Mouse (Mus musculus) macrophage (primary cell): ENCODE measurements around the gene Eif2b2. TPM values are rescaled to one million over a fixed set of nuclear protein-coding genes. Genes with fewer than 3 reads are reported as not detected.

Experiments
- H3K27ac ChIP-seq: fragments of 350-480 bp; formaldehyde crosslinking; 2 replicates; pipeline ENCODE4 v1.9.0; 2021
- H3K36me3 ChIP-seq: fragments of 350-480 bp; formaldehyde crosslinking; 2 replicates; pipeline ENCODE4 v1.9.0; 2021; ENCODE audit errors: inconsistent target
- H3K4me3 ChIP-seq: fragments of 350-480 bp; formaldehyde crosslinking; 2 replicates; pipeline ENCODE4 v1.9.0; 2021; ENCODE audit errors: inconsistent target
- H3K79me2 ChIP-seq: fragments of 350-480 bp; formaldehyde crosslinking; 2 replicates; pipeline ENCODE4 v1.9.0; 2021; ENCODE audit errors: inconsistent target
- WGBS: methylation state at CpG from one replicate; pipeline ENCODE4 v1.1.7; 2026; ENCODE audit warnings: inconsistent platforms; ENCODE audit not compliant: missing documents; 5-methylcytosine and 5-hydroxymethylcytosine counted together
- polyA plus RNA-seq: library from polyadenylated mRNA; stranded (reverse); fragments of 250-400 nt; gene quantifications from 3 replicates; pipeline ENCODE4 v1.2.4, GENCODE M21; 2018; ENCODE audit warnings: inconsistent platforms

Eif2b2 gene
- polyA plus RNA-seq, 1 experiment from 2014 or later: 95.7 TPM

DNA sequence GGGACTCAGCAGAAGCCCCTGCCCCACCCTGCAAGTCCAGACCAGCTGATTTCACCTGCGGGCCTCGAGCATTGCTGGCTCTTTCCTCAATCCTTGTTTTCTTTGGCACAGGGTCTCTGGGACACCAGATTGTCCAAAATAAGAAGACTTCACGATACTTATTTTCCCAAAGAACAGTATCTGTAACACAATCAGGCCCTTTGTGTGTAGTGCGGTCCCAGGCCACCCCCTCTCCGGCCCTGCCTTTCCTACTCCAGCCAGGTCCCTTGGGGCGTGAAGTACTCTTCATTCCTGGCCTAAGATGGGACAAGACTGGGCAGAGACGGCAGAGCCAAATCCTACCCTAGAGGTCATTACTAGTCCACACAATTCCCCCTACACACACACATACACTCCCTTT lies 17.1 kb upstream of the Eif2b2 start:
- Histone ChIP-seq H3K27ac (no peak overlapping the region), H3K36me3 (no peaks in the 10 kb centered on the region)
- WGBS: 97% methylated on average over 7 of the region's 7 CpGs

DNA sequence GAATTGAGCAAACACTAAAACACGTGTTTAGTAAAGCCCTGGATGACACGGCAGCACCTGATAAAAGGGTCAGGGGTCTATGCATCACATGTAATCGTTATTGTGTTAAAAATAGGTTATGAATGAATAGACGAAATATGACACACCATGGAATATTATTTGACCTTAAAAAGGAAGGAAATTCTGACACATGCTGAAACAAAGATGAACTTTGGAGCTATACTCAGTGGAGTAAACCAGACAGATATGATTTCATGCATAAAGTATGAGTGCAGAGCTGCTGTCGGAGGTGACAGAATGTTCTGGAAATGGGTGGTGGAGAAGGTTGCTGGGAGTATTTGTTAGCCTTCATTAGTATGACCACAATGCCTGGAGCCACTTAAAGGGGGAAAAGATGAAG lies 15.6 kb upstream of the Eif2b2 start:
- Histone ChIP-seq H3K4me3 (no peak overlapping the region), H3K36me3 (no peaks in the 10 kb centered on the region), H3K79me2 (no peaks in the 10 kb centered on the region), H3K27ac (no peak overlapping the region)
- 76% methylated on average over 5 of the region's 5 CpGs for WGBS

More for the DNA sequence above, 17.1 kb upstream of the Eif2b2 start:
- Histone ChIP-seq H3K79me2 (no peaks in the 10 kb centered on the region), H3K4me3 (no peak overlapping the region)

DNA sequence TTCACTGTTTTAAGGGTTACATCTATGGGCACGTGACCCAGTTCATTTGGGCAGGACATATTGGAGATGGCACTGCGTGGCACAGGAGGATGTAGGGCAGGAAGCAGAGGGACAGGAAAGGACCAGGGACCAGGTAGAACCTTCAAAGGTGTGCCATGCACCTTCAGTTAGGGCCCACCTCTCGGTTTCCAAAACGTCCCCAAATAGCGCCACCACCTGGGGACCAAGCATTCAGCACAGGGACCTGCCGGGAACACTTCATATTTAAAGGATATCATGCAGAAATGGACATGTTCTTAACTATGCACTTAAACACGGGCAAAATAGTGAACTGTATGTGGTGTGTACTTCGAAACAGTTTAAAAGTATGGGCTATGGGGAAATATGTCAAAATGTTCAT lies 15.2 kb upstream of the Eif2b2 start:
- WGBS: 62% methylated on average over 8 of the region's 8 CpGs

DNA sequence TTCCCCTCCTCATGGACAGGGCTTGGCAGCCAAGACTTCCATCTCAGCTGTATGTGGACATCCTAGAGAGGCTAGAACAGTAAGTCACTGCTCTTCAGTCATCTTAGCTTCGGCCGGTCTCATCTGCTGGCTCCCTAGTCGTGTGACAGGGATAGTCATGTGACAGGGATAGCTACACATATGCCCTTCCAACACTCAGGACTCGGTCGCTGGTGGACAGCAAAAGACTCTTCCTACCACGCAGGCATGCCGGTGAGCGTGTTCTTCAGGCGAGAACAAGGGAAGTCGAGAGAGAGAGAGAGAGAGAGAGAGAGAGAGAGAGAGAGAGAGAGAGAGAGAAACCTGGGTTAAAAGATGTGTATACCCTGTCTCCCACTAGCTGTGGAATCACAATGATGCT lies 13.9 kb upstream of the Eif2b2 start:
- Histone ChIP-seq H3K4me3 (no peak overlapping the region), H3K27ac (no peak overlapping the region), H3K36me3 (no peaks in the 10 kb centered on the region), H3K79me2 (no peaks in the 10 kb centered on the region)
- WGBS: 92% methylated on average over 5 of the region's 10 CpGs

More for the DNA sequence above, 15.2 kb upstream of the Eif2b2 start:
- Histone ChIP-seq H3K36me3 (no peaks in the 10 kb centered on the region), H3K4me3 (no peak overlapping the region), H3K27ac (no peak overlapping the region), H3K79me2 (no peaks in the 10 kb centered on the region)

DNA sequence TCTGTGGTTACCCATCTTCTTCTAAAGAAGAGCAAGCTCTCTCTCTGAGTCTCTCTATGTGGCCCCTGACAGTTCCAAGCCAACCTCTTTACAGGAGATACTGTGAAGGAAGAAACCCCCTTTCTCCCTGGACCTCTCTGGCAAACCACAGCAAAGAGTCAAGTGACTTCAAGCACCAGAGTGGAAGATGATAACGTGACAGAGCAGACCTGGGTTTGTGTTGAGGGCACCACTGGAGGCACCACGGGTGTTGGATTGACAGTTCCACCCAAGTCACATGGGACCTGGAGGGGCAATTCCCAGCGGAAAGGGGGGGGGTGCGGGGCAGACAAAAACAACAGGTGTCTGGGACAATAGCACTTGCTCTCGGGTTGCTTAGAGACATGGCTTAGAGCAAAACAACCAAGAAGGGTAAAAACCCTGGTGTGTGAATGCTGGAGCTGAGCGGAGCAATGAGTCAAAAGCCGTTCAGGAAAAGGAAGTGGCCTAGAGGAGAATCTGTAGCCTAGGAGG lies 10.5 kb upstream of the Eif2b2 start:
- no peak overlapping the region for H3K27ac ChIP-seq
- H3K4me3 ChIP-seq: no peak overlapping the region
- no peaks in the 10 kb centered on the region for H3K79me2 ChIP-seq
- H3K36me3 ChIP-seq: no peaks in the 10 kb centered on the region
- WGBS: 14% methylated on average over 7 of the region's 7 CpGs

DNA sequence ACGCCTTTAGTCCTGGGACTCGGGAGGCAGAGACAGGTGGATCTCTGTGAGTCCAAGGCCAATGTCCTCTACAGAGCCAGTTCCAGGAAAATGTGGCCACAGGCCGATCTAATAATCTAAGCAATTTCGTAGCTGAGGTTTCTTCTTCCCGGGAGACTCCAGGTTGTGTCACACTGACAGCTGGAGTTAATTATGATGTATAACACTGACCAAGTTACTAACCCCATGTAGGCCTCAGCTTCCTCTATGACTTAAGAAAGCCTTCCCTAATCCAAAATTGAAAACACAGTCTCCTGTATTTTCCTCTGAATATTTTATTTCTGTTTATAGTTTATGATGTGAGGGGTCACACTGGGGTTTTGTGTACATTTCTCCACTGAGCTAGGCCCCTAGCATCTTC lies 4.2 kb upstream of the Eif2b2 start:
- Histone ChIP-seq H3K27ac (no peak overlapping the region), H3K79me2 (peaks cover 6% of the 10 kb centered on the region), H3K36me3 (no peaks in the 10 kb centered on the region), H3K4me3 (no peak overlapping the region)
- WGBS: 91% methylated on average over 5 of the region's 5 CpGs

DNA sequence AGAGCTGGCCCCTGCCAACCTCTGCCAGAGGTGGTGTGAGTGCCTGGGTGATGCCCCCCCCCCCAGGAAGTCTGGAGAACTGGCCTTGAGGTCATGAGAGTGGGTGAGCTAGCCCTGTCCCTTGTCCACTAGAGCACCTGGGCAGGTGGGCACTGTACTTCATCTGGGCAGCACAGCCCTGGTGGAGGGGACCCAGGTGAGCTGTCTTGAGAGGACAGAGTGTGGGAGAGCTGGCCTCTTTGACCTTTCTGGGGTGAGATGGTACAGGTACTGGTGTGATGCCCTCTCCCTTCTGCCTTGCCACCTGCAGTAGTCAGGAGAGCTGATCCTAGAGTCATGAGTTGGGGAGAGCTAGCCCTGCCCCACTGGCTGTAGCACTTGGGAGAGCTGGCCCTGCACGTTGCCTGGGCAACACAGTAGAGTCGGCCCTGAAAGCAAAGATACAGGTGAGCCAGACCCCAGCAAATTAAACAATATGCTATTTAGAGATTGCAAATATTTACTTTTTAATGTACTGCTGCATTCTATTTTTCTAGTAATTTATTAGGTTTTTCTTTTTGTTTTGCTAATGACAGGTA lies 1.5 kb upstream of the Eif2b2 start:
- H3K36me3 ChIP-seq: peaks cover 9% of the 10 kb centered on the region; the same call in 1 of the 2 replicates
- peaks cover 16% of the 10 kb centered on the region for H3K79me2 ChIP-seq
- 94% methylated on average over 2 of the region's 2 CpGs for WGBS
- no peak overlapping the region for H3K4me3 ChIP-seq
- no peak overlapping the region for H3K27ac ChIP-seq

DNA sequence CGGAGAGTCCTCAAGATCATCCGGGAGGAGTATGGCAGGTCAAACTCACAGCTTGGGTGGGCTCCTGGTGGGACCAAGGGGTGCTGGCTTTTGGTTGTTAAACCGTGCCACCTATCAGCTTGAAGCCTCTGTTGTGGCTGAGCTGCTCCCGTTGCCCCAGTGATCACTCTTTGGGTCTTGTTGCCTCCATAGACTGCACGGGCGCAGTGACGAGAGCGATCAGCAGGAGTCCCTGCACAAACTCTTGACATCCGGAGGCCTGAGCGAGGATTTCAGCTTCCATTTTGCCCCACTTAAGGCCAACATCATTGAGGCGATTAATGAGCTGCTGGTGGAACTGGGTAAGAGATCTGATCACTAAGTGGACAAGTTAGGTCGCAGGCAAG lies 617 bp downstream of the Eif2b2 start:
- H3K27ac ChIP-seq: peak overlapping the region; percentile 13; the same call in 1 of the 2 replicates
- H3K79me2 ChIP-seq: peaks cover 16% of the 10 kb centered on the region
- 3% methylated on average over 12 of the region's 12 CpGs for WGBS
- peaks cover 30% of the 10 kb centered on the region for H3K36me3 ChIP-seq
- H3K4me3 ChIP-seq: peak overlapping the region; percentile 87

DNA sequence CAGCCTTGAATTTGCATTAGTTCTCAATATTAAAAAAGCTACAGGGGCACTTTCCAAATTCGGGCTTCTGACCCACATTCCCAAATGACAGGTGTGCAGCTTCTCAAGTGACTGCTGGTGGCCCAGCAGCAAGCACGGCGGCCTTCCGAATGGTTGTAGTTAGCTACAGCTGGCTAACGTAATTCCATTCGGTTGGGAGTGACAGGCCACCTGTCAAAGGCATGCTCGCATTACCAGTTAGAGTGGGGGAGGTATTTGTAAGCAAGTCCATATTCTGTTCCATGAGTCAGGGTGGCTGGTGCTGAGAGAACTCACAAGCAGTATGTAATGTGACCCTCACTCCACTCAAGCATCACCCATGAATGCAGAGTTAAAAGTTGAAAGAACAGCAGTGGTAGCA lies 7.9 kb downstream of the Eif2b2 start:
- Histone ChIP-seq H3K27ac (no peak overlapping the region), H3K4me3 (no peak overlapping the region), H3K36me3 (peaks cover 44% of the 10 kb centered on the region), H3K79me2 (no peaks in the 10 kb centered on the region)
- 92% methylated on average over 7 of the region's 7 CpGs for WGBS

DNA sequence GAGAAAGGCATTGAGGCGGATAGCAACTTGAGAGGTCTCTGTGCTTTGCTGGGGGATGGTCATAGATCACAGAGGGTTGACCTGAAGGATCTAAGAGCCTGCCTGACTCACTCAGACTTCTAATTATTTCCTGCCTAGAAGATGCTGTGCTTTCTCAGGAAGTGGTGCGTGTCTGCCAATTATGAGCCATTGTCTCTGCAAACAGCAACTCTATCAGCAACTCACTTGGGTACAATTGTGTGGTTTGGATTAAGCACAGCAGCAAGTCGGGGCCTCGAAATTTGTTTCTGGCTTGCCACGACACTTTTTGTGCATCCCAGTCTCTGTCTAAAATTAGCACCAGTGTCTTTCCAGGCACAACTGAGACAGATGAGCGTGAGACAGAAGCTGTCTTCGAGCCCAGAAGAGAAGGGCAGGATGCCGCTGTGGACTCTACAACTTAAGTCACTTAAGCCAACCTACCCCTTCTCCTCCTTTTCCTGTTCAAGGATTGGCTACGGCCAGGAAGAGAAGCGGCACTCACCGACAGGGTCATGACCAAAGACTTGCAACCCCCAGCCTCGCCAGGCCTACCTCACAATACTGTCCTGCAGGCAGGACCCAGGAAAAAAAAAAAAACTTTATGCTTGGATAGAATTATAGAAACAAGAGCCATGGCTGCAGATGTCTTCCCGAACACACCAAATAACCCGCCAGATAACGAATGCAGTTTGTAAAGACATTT lies 8.8 kb downstream of the Eif2b2 start:
- no peak overlapping the region for H3K27ac ChIP-seq
- no peaks in the 10 kb centered on the region for H3K79me2 ChIP-seq
- no peak overlapping the region for H3K4me3 ChIP-seq
- H3K36me3 ChIP-seq: peaks cover 36% of the 10 kb centered on the region
- 84% methylated on average over 15 of the region's 15 CpGs for WGBS

DNA sequence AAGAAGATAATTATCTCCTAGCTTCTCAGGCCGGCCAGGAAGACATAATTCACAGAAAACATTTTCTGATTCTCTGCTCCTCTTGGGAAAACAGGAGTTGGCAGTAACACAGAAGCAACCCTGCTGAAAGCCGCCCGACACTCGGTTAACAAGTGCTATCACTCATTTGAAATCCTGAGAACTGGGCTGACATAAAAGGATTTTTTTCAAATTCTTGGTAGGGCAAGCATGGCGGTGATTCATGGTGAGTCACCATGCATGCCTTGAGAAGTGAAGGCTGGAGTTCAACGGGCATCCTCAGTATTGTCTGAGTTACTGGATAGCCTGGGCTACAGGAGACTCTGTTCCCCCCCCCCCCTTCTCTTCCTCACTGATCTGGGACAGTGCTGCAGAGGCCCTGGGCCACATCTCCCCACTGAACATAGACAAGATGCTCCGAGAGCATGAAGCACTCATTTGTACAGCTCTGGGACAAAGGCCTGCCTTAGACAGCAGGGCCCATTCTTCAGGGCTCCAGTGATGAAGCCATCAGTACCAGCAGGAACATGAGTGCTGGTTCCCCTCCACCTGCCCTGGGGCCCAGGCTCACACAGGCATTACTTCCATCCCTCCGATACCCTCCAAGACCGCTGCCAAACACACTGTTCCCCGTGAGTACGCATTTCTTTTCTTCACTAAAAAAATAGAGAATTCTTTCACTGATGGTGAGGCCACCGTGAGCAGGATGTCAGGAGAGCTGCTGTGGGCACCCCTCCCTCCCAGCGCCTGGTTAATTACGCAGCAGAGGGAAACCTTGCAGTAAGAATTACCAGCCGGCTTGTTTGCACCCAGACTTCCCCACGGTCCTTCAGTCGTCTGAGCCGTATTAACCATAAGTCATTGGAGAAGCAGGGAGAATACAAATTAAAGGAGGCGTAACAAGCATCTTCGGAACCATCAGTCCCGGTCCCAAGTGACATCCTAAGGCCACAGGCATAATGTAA lies 14.4 kb downstream of the Eif2b2 start:
- H3K79me2 ChIP-seq: no peaks in the 10 kb centered on the region
- WGBS: 93% methylated on average over 18 of the region's 21 CpGs
- no peak overlapping the region for H3K4me3 ChIP-seq
- peaks cover 9% of the 10 kb centered on the region; the same call in 1 of the 2 replicates for H3K36me3 ChIP-seq
- no peak overlapping the region for H3K27ac ChIP-seq

DNA sequence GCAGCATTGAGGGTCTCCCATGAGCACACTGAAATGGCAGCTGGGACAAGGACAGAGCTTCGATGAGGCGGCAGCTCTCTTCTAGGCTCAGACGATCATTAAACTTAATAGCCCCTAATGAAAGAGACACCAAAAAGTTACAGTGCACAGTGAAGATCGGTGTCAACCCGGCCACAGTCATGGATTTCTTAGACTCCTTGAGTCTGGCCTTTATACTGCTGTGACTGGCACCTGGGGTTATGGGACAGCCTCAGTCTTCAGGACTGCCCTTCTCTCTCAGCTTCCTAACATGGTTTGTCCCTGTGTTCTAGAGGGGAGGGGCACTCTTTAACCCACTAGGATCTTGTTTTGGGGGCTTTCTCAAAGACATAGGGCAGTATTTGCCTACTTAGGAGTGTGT lies 18.3 kb downstream of the Eif2b2 start:
- Histone ChIP-seq H3K79me2 (no peaks in the 10 kb centered on the region), H3K27ac (no peak overlapping the region)
- WGBS: 98% methylated on average over 5 of the region's 5 CpGs

DNA sequence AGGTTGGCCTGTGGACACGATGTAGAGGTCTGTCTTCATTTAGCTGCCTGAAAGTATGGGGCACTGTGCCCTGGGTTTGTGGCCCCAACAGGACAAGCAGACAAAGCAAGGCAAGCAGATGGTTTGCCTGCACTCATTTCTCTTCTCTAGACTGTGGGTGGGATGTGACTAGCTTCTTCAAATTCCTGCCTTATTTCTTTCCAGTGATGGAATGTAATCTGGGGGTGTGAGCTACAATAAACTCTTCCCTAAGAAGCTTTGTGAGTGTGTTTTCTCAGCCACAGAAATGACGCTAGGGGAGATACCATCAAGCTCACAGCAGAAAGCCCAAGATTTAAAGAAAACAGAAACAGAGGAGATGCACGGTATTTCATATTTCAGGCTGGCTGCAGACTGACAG lies 32.8 kb downstream of the Eif2b2 start:
- H3K27ac ChIP-seq: no peak overlapping the region
- WGBS: 98% methylated on average over 3 of the region's 3 CpGs
- no peaks in the 10 kb centered on the region for H3K36me3 ChIP-seq
- H3K4me3 ChIP-seq: no peak overlapping the region
- H3K79me2 ChIP-seq: no peaks in the 10 kb centered on the region

More for the DNA sequence above, 18.3 kb downstream of the Eif2b2 start:
- Histone ChIP-seq H3K36me3 (peaks cover 9% of the 10 kb centered on the region; the same call in 1 of the 2 replicates), H3K4me3 (no peak overlapping the region)

DNA sequence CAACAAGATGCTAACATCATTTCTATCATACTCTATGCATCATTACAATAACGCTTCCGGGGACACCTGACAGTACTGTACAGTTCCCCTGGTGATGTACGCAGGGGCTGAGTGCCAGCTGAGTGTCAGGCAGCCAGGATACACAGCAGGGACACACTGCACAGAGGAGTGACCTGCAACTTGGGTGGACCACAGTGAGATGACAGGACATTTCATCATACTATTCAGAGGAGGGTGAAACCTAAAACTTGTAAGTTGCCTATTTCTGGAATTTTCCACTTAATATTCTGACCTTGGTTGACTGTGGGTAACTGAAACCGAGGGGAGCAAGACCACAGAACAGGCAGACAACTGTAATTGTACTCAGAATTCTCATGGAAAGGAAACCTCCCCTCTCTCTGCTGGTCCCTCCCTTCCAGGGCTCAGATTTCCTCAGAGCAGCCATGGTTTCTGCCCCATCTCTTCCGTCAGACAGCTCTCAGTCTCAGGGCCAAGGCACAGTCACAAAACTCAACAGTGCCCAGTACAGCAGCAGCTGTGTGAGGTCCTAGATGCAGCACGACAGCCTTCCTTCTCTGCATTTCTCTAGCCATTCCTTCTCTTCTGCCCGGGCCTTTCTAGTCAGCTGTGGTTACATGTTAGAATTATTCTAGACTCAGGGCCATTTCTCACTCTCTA lies 36.9 kb downstream of the Eif2b2 start:
- H3K36me3 ChIP-seq: no peaks in the 10 kb centered on the region
- peak overlapping the region; percentile 61 for H3K27ac ChIP-seq
- no peak overlapping the region for H3K4me3 ChIP-seq
- WGBS: 63% methylated on average over 7 of the region's 7 CpGs
- no peaks in the 10 kb centered on the region for H3K79me2 ChIP-seq
